Mouse (Mus musculus) C2C12 (cell line): ENCODE measurements around the gene Hydin.

Experiments
- CEBPB ChIP-seq: IDR thresholded peaks from one replicate; pipeline ENCODE4 v1.6.1; 2011; ENCODE audit warnings: low read depth, mild to moderate bottlenecking, control low read depth, moderate library complexity
- CTCF ChIP-seq: IDR thresholded peaks from one replicate; pipeline ENCODE4 v1.5.1; 2011; ENCODE audit not compliant: control insufficient read depth, insufficient read depth, insufficient read length
- MAX ChIP-seq: IDR thresholded peaks from one replicate; pipeline ENCODE4 v1.6.1; 2011; ENCODE audit warnings: mild to moderate bottlenecking, control low read depth
- MYOD1 ChIP-seq: IDR thresholded peaks from one replicate; pipeline ENCODE4 v1.6.1; 2011; ENCODE audit warnings: low read depth; ENCODE audit not compliant: control insufficient read depth, insufficient read length
- MYOG ChIP-seq: IDR thresholded peaks from one replicate; pipeline ENCODE4 v1.6.1; 2011; ENCODE audit not compliant: control insufficient read depth, insufficient read length; ENCODE audit errors: extremely low read depth
- USF1 ChIP-seq: IDR thresholded peaks from one replicate; pipeline ENCODE4 v1.6.1; 2011; ENCODE audit warnings: low read depth, mild to moderate bottlenecking, control low read depth, moderate library complexity

GRCm38 (mm10) chr8:110345697-110346394 lies 79.1 kb downstream of the Hydin start:
- TF ChIP-seq CTCF (no peak), MYOD1 (no peak), USF1 (no peak), CEBPB (no peak), MAX (no peak), MYOG (no peak)
